Mouse (Mus musculus) neural tube, embryonic 14.5 days (tissue): ENCODE results near the gene Ssh1. TPM values are rescaled to one million over a fixed set of nuclear protein-coding genes. Genes with fewer than 3 reads are reported as not detected.

Experiments used
- ATAC-seq: fragments of 200-750 bp; cut with Nextera tagmentation; 2 replicates; pipeline ENCODE4 v1.8.0; 2017; ENCODE audit warnings: low read depth, mild to moderate bottlenecking, moderate TSS enrichment, moderate library complexity
- H3K27ac ChIP-seq: fragments of 300-500 bp; sonication (generic); 2 replicates; pipeline ENCODE4 v1.5.1; 2014; ENCODE audit warnings: low read depth, mild to moderate bottlenecking, control low read depth, low read length, moderate library complexity, mixed read lengths
- H3K27me3 ChIP-seq: fragments of 300-500 bp; sonication (generic); 2 replicates; pipeline ENCODE4 v1.6.1; 2014; ENCODE audit warnings: low read length; ENCODE audit not compliant: control insufficient read depth, insufficient read depth
- H3K36me3 ChIP-seq: fragments of 300-500 bp; sonication (generic); 2 replicates; pipeline ENCODE4 v1.6.1; 2014; ENCODE audit warnings: low read length, mixed read lengths; ENCODE audit not compliant: control insufficient read depth, insufficient read depth
- H3K4me1 ChIP-seq: fragments of 300-500 bp; sonication (generic); 2 replicates; pipeline ENCODE4 v1.6.1; 2014; ENCODE audit warnings: low read length; ENCODE audit not compliant: control insufficient read depth, insufficient read depth
- H3K4me2 ChIP-seq: fragments of 300-500 bp; sonication (generic); 2 replicates; pipeline ENCODE4 v1.6.1; 2014; ENCODE audit warnings: mild to moderate bottlenecking, low read depth, low read length, control low read depth
- H3K4me3 ChIP-seq: fragments of 300-500 bp; sonication (generic); 2 replicates; pipeline ENCODE4 v1.5.1; 2014; ENCODE audit warnings: low read depth, low read length, control low read depth, mixed read lengths
- H3K9ac ChIP-seq: fragments of 300-500 bp; sonication (generic); replicated peaks from 2 replicates; pipeline ENCODE4 v1.6.1; 2014; ENCODE audit warnings: low read depth, mild to moderate bottlenecking, control low read depth, low read length, mixed read lengths
- H3K9me3 ChIP-seq: fragments of 300-500 bp; sonication (generic); 2 replicates; pipeline ENCODE4 v1.6.1; 2016; ENCODE audit warnings: low read length; ENCODE audit not compliant: control insufficient read depth
- WGBS: fragments of 180-500 bp; shearing (Covaris S2); extraction: QIAGEN DNeasy Blood & Tissue Kit; methylation state at CpG from one replicate; pipeline ENCODE4 v1.1.7; 2014; 5-methylcytosine and 5-hydroxymethylcytosine counted together
- polyA plus RNA-seq: library from polyadenylated mRNA; unstranded; fragments of >200 nt; fragmentation: Nextera tagmentation; extraction: Ambion mirVana; gene quantifications from 2 replicates; pipeline ENCODE4 v1.2.1, GENCODE M21; 2014

The Ssh1 gene
- polyA plus RNA-seq, 1 experiment from 2014 or later = 20.9 TPM

GRCm38 (mm10) chr5:113918654-113919053 is 75.0 kb downstream of the Ssh1 start:
- Histone ChIP-seq H3K27ac (no peak overlapping the region), H3K9me3 (no peaks in the 10 kb centered on the region), H3K27me3 (no peaks in the 10 kb centered on the region), H3K4me1 (0 out of 2 replicates have a peak, but pooled peaks cover 3% of the 10 kb centered on the region), H3K4me3 (no peak overlapping the region), H3K4me2 (no peak overlapping the region), H3K9ac (no peak overlapping the region), H3K36me3 (no peaks in the 10 kb centered on the region)
- no peak for ATAC-seq
- 39% methylated on average over 9 of the region's 9 CpGs for WGBS

- Histone ChIP-seq H3K36me3 (no peaks in the 10 kb centered on the region), H3K27ac (no peak overlapping the region), H3K9ac (no peak overlapping the region), H3K4me2 (no peak overlapping the region), H3K4me1 (peaks cover 17% of the 10 kb centered on the region), H3K9me3 (no peaks in the 10 kb centered on the region), H3K4me3 (no peak overlapping the region), H3K27me3 (no peaks in the 10 kb centered on the region)
- no peak for ATAC-seq
- 76% methylated on average over 6 of the region's 6 CpGs for WGBS
Observed at GRCm38 (mm10) chr5:113910705-113911104, 83.0 kb downstream of the Ssh1 start.

- no peak for ATAC-seq
- Histone ChIP-seq H3K4me3 (no peak overlapping the region), H3K9me3 (no peaks in the 10 kb centered on the region), H3K9ac (no peak overlapping the region), H3K4me2 (no peak overlapping the region), H3K4me1 (peaks cover 22% of the 10 kb centered on the region), H3K36me3 (no peaks in the 10 kb centered on the region), H3K27me3 (no peaks in the 10 kb centered on the region), H3K27ac (no peak overlapping the region)
- 47% methylated on average over 10 of the region's 10 CpGs for WGBS
Observed at GRCm38 (mm10) chr5:113910065-113910701, 83.5 kb downstream of the Ssh1 start.

GRCm38 (mm10) chr5:113908592-113909441 is 84.9 kb downstream of the Ssh1 start, which contains the start of gene Coro1c:
Coro1c (minus strand) TSS chr5:113908758.
- Histone ChIP-seq H3K36me3 (no peaks in the 10 kb centered on the region), H3K27ac (peak within 1 kb of the TSS; percentile 97), H3K27me3 (no peaks in the 10 kb centered on the region), H3K9me3 (no peaks in the 10 kb centered on the region), H3K4me2 (peak within 1 kb of the TSS; percentile 67), H3K4me1 (peaks cover 27% of the 10 kb centered on the region), H3K9ac (peak within 1 kb of the TSS; percentile 96), H3K4me3 (peak within 1 kb of the TSS; percentile 95)
- peak; percentile 88 for ATAC-seq
- under 1% methylated on average over 59 of the region's 68 CpGs for WGBS

- WGBS = under 1% methylated on average over 53 of the region's 69 CpGs
Observed at GRCm38 (mm10) chr5:113907786-113908567, 85.7 kb downstream of the Ssh1 start.

GRCm38 (mm10) chr5:113906958-113907735 is 86.5 kb downstream of the Ssh1 start:
- H3K27ac ChIP-seq = peak overlapping the region; percentile 97
- peaks cover 39% of the 10 kb centered on the region for H3K4me1 ChIP-seq
- peak overlapping the region; percentile 67 for H3K4me2 ChIP-seq
- H3K4me3 ChIP-seq = peak overlapping the region; percentile 95
- H3K9ac ChIP-seq = peak overlapping the region; percentile 96
- H3K36me3 ChIP-seq = no peaks in the 10 kb centered on the region
- 9% methylated on average over 17 of the region's 17 CpGs for WGBS
- no peaks in the 10 kb centered on the region for H3K27me3 ChIP-seq
- no peak for ATAC-seq
- H3K9me3 ChIP-seq = no peaks in the 10 kb centered on the region

More at GRCm38 (mm10) chr5:113907786-113908567, 85.7 kb downstream of the Ssh1 start:
- H3K9ac ChIP-seq = peak overlapping the region; percentile 96
- peak; percentile 74 for ATAC-seq
- H3K27ac ChIP-seq = peak overlapping the region; percentile 97
- H3K4me2 ChIP-seq = peak overlapping the region; percentile 67
- H3K4me3 ChIP-seq = peak overlapping the region; percentile 95
- H3K9me3 ChIP-seq = no peaks in the 10 kb centered on the region
- H3K4me1 ChIP-seq = peaks cover 32% of the 10 kb centered on the region
- H3K27me3 ChIP-seq = no peaks in the 10 kb centered on the region
- H3K36me3 ChIP-seq = no peaks in the 10 kb centered on the region

- no peaks in the 10 kb centered on the region for H3K27me3 ChIP-seq
- H3K9me3 ChIP-seq = no peaks in the 10 kb centered on the region
- no peak for ATAC-seq
- WGBS = 45% methylated on average over 4 of the region's 4 CpGs
- H3K4me2 ChIP-seq = no peak overlapping the region; the same call in 1 of the 2 replicates
- no peak overlapping the region for H3K27ac ChIP-seq
- peaks cover 48% of the 10 kb centered on the region for H3K4me1 ChIP-seq
- H3K36me3 ChIP-seq = no peaks in the 10 kb centered on the region
- H3K9ac ChIP-seq = no peak overlapping the region
- no peak overlapping the region for H3K4me3 ChIP-seq
Observed at GRCm38 (mm10) chr5:113904987-113905386, 88.7 kb downstream of the Ssh1 start.

GRCm38 (mm10) chr5:113902983-113903382 is 90.7 kb downstream of the Ssh1 start:
- no peak for ATAC-seq
- H3K4me1 ChIP-seq = peaks cover 51% of the 10 kb centered on the region

More at GRCm38 (mm10) chr5:113902983-113903382, 90.7 kb downstream of the Ssh1 start:
- no peaks in the 10 kb centered on the region for H3K36me3 ChIP-seq
- H3K9me3 ChIP-seq = no peaks in the 10 kb centered on the region
- H3K4me2 ChIP-seq = no peak overlapping the region
- no peaks in the 10 kb centered on the region for H3K27me3 ChIP-seq
- no peak overlapping the region for H3K9ac ChIP-seq
- H3K4me3 ChIP-seq = no peak overlapping the region
- WGBS = 72% methylated on average over 5 of the region's 5 CpGs
- H3K27ac ChIP-seq = no peak overlapping the region
